7 mouse cellular contexts compared by ENCODE assay signal in genomic region chr2:80446308-80447151, GRCm38 (mm10). TPM values are rescaled to one million over a fixed set of nuclear protein-coding genes. Genes with fewer than 3 reads are reported as not detected.
DNase-seq lines count a peak whose midpoint lies in the region; ATAC-seq and TF ChIP-seq lines count a peak whose summit lies in the region.

No protein-coding gene starts in this region.

- TF ChIP-seq CTCF in cerebellum, adult 2 months (IDR thresholded peaks at IDR 0.05; ENCODE audit: borderline replicate concordance, insufficient read depth, low read depth, low read length), result no peak
- TF ChIP-seq CTCF in small intestine, adult 2 months (IDR thresholded peaks at IDR 0.05; ENCODE audit: extremely low read depth, insufficient read length, insufficient replicate concordance, low read depth, low read length), result no peak

- peak overlapping the region; percentile 73 for H3K4me3 ChIP-seq in cerebellum, adult 2 months (replicated peaks; ENCODE audit: insufficient read depth, low read depth, low read length)
- H3K4me3 ChIP-seq in hindbrain, embryonic 12.5 days, result peak overlapping the region; percentile 63
- peak overlapping the region; percentile 62 for H3K4me3 ChIP-seq in small intestine, adult 2 months (ENCODE audit: low read depth, low read length)

- no peaks in the 10 kb centered on the region for H3K9me3 ChIP-seq in hindbrain, embryonic 12.5 days (replicated peaks)

- peak overlapping the region; percentile 99 for H3K4me2 ChIP-seq in hindbrain, embryonic 12.5 days (replicated peaks)

- TF ChIP-seq POLR2A in cerebellum, adult 2 months (IDR thresholded peaks at IDR 0.05; ENCODE audit: borderline replicate concordance, insufficient read depth, low read length), result 0 out of 2 replicates have a peak, but pooled peaks have one; percentile 9
- TF ChIP-seq POLR2A in small intestine, adult 2 months (IDR thresholded peaks at IDR 0.05; ENCODE audit: low read depth, low read length), result no peak

- DNase-seq in adrenal gland, adult 18-20 months (ENCODE audit: low spot score in 2 of 2), result peak; percentile 23 to 31
- peak; percentile 67 to 73 for DNase-seq in cerebellum, adult 2 months
- peak; percentile 38 to 41 for DNase-seq in layer of hippocampus, postnatal 36 days
- peak; percentile 43 for DNase-seq in mesoderm, embryonic 11.5 days (ENCODE audit: low read depth, low spot score)

- H3K27ac ChIP-seq in cerebellum, adult 2 months (ENCODE audit: insufficient read depth, low read length), result no peak overlapping the region
- peak overlapping the region; percentile 17; the same call in 1 of the 2 replicates for H3K27ac ChIP-seq in hindbrain, embryonic 12.5 days
- no peak overlapping the region for H3K27ac ChIP-seq in small intestine, adult 2 months (ENCODE audit: insufficient read depth, low read depth, low read length)

- no peaks in the 10 kb centered on the region for H3K4me1 ChIP-seq in cerebellum, adult 2 months (ENCODE audit: control insufficient read depth, insufficient read depth, low read length)
- 0 out of 2 replicates have a peak, but pooled peaks cover 6% of the 10 kb centered on the region for H3K4me1 ChIP-seq in hindbrain, embryonic 12.5 days
- H3K4me1 ChIP-seq in small intestine, adult 2 months (ENCODE audit: control insufficient read depth, insufficient read depth, insufficient read length, low read length), result peaks cover 8% of the 10 kb centered on the region

- peak; percentile 79 for ATAC-seq in frontal cortex, adult (ENCODE audit: low TSS enrichment)
- peak; percentile 70 for ATAC-seq in hindbrain, embryonic 12.5 days (ENCODE audit: low FRiP score)

- H3K9ac ChIP-seq in hindbrain, embryonic 12.5 days, result peak overlapping the region; percentile 71

- WGBS in cerebellum, adult 2 months, result under 1% methylated on average over 54 of the region's 54 CpGs
- WGBS in hindbrain, embryonic 12.5 days, result under 1% methylated on average over 54 of the region's 54 CpGs
- WGBS in small intestine, adult 2 months, result 2% methylated on average over 54 of the region's 54 CpGs

- no peaks in the 10 kb centered on the region for H3K36me3 ChIP-seq in hindbrain, embryonic 12.5 days
- no peaks in the 10 kb centered on the region for H3K36me3 ChIP-seq in small intestine, adult 2 months (ENCODE audit: control insufficient read depth, insufficient read depth, low read length)

- no peaks in the 10 kb centered on the region for H3K27me3 ChIP-seq in cerebellum, adult 2 months (ENCODE audit: control insufficient read depth, insufficient read depth, low read length)
- peaks cover 12% of the 10 kb centered on the region for H3K27me3 ChIP-seq in hindbrain, embryonic 12.5 days
- H3K27me3 ChIP-seq in small intestine, adult 2 months (ENCODE audit: control insufficient read depth, insufficient read depth, low read length), result peaks cover 27% of the 10 kb centered on the region

RNA-seq across cellular contexts. Expression of gene Frzb, which starts 0.9 kb away (rescaled TPM):
- total RNA-seq in adrenal gland, adult 18-20 months (2021), result 100 to 1,000 TPM in 1 of 2 experiments, 1 to 10 TPM in 1; 3.9 to 181 TPM
- polyA plus RNA-seq in cerebellum, adult 2 months (2012; rRNA removed), result 3.3 and 3.7 TPM in 2 replicates
- 23.3 and 34.6 TPM in 2 replicates for polyA plus RNA-seq in hindbrain, embryonic 12.5 days (2016; fragmentation: Nextera tagmentation; extraction: Ambion mirVana)
- 10 to 100 TPM; 34.4 to 37.4 TPM for total RNA-seq in layer of hippocampus, postnatal 36 days (2021)
- polyA plus RNA-seq in small intestine, adult 2 months (2012; rRNA removed), result 0.86 and 0.93 TPM in 2 replicates
